Mouse (Mus musculus) cerebellum, adult 9-11 months (tissue): ENCODE data around the gene Ruvbl2.
"Not testable (repeated sequence)": the region's sequence is repeated elsewhere in the genome, so short reads cannot be mapped to it uniquely, and the experiment has no call there.

Experiments used
- DNase-seq: peaks from one replicate; pipeline ENCODE4 v3.0.0; 2022

Ruvbl2 gene

GRCm38 (mm10) chr7:45437521-45438276 is at the start of gene Ruvbl2:
Gene Ruvbl2 (minus strand): TSS chr7:45438096.
- peak; percentile 63 for DNase-seq

DNA sequence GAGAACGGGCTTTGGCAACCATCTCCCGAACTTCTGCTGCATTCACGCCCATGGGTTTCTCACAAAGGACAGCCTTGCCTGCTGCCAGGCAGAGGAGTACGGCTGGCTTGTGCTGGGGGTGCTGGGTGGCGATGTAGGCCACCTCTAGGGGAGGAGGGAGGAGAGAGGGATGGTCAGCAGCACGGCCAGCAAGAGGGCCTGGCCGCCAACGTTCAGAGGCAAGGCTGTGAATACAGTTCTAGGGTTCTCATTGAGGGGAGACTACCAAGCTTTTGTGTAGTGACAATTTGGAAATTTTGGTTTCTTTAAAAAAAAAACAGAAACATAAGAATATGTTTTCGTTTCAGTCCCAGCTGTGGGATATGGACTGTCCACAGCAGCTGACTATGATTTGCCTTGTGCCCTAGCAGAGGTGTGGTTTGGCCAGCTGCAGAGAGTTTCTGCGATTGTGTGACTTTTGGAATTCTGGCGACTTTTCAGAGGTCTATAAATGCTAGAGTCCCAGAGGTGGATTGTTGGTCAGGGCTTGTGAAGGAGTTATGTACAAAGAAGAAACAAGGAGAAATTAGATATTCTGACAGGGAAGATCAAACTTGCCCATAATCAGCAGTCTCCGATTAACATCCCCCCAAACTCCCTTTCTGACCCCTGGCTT is 49.0 kb upstream of the Ruvbl2 start, which contains the start of gene Gm45808:
TSS of gene Gm45808 (minus strand) at position 51 of the 655 bp plus-strand sequence.
- DNase-seq, result no peak

DNA sequence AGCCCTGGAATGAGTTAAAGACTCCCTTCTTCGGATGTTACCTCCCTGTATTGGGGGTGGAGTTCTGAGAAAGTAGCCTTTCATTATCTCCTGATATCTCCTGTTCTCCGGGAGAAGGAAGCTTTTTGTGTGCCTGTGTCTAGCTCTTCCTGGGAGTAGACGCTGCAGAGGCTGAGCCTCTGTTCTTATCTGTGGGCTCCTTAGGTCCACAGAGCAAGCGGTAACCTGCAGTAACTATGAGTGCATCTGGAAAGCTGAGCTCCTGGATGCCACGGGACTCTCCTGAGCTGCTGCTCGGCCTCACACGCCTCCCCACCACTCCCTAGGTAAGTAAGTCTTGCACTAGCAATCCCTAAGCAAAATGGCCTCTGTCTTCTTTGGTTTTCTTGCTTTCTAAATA is 48.3 kb upstream of the Ruvbl2 start:
- no peak for DNase-seq

GRCm38 (mm10) chr7:45484985-45485384 is 47.1 kb upstream of the Ruvbl2 start:
- not testable (repeated sequence) for DNase-seq

DNA sequence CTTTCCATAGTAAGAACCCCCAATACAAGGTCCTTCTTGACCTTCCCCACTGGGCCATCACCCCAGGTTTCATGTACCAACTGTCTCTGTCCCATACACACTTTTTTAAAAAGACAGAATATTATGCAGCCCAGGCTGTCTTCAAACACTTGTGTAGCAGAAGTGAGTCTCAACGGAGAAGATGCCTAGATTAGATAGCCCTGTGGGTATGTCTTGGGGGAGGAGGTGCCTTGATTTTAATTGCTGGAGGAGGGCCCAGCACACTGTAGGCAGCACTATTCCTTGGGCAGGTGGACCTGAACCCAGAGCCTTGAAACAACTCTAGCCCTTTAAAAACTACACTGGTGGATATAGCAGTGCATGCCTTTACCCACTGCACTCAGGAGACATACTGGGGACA is 44.3 kb upstream of the Ruvbl2 start:
- DNase-seq, result no peak

GRCm38 (mm10) chr7:45481374-45481927 is 43.6 kb upstream of the Ruvbl2 start, which contains the start of gene Tulp2:
Gene Tulp2 (plus strand): TSS chr7:45481877.
- DNase-seq, result peak; percentile 79

- not testable (repeated sequence) for DNase-seq
Observed at GRCm38 (mm10) chr7:45480310-45480709, 42.4 kb upstream of the Ruvbl2 start.

DNA sequence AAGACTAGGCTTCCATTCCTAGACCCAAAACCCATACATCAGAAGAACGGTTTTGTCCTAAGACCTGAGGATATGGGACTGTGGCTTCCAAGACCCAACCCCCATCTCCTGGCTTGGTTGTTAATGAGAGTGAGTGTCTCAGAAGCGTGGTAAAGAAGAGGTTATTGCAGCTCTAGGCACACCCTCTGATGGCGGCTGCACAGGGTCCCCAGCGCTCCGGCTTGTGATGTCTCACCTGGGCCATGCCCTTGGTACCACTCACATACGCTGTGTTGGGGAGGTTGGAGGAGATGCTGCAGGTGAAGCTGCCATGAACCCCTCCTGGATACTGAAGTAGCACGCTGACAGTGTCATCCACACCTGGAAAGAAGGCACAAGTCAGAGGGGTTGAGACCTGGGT is 40.9 kb upstream of the Ruvbl2 start:
- no peak for DNase-seq

- peak; percentile 74 for DNase-seq
Observed at GRCm38 (mm10) chr7:45477003-45477402, 39.1 kb upstream of the Ruvbl2 start.

- peak; percentile 25 for DNase-seq
Observed at GRCm38 (mm10) chr7:45476453-45476852, 38.6 kb upstream of the Ruvbl2 start.

DNA sequence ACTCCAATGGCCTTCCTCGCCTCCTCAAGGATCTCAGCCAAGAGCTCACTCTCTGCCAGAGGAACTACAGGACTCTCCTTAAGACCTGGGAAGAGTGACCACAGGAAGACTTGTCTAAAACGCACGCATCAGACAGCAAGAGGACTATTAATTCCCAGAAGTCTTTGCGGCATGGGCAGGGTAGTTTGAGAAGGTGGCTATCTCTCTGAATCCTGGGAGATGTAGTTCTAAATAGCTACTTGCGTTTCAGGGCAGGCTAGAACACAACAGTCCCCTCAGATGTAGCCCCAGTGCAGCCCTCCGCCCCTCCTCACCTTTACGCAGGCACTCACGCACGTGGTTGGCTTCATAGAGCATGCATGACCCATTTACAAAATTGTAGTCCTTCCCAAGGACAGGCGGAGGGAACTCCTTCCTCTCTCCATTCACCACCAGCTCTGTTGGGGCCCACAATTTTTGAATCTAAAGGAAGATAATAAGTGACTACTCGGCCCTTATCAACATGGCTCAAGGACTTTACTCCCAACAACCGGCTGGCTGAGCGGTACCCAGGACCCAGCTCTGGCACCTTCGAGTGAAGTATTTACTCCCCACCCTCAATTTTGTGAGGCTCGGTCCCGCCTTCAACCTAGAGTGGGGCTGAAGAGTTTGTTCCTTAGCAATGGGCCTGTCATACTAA is 37.5 kb upstream of the Ruvbl2 start:
- DNase-seq, result no peak

DNA sequence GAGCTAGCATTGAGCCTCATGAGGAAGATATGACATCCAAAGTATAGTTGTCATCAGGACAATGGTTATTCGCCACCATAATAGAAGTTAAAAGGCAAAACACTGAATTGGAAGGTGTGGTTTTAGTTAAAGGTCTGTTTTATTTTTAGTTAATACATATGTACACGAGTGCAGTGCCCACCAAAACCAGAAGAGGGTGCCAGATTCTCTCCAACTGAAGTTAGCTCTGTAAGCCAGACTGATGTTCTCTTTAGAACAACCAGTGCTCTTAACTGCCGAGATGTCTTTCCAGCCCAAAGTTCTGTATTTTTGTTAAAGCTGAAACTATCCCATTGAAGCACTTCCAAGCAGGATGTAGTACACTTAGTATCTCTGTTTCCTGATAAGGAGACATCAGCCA is 33.0 kb upstream of the Ruvbl2 start:
- no peak for DNase-seq

- no peak for DNase-seq
Observed at GRCm38 (mm10) chr7:45467090-45467670, 29.3 kb upstream of the Ruvbl2 start.

- DNase-seq, result peak; percentile 98
Observed at GRCm38 (mm10) chr7:45466283-45467089, 28.6 kb upstream of the Ruvbl2 start, which contains the start of gene Bax. Gene Bax (minus strand): TSS chr7:45466898.

- no peak for DNase-seq
Observed at GRCm38 (mm10) chr7:45465549-45465948, 27.7 kb upstream of the Ruvbl2 start.

- DNase-seq, result no peak
Observed at GRCm38 (mm10) chr7:45465112-45465511, 27.2 kb upstream of the Ruvbl2 start.

DNA sequence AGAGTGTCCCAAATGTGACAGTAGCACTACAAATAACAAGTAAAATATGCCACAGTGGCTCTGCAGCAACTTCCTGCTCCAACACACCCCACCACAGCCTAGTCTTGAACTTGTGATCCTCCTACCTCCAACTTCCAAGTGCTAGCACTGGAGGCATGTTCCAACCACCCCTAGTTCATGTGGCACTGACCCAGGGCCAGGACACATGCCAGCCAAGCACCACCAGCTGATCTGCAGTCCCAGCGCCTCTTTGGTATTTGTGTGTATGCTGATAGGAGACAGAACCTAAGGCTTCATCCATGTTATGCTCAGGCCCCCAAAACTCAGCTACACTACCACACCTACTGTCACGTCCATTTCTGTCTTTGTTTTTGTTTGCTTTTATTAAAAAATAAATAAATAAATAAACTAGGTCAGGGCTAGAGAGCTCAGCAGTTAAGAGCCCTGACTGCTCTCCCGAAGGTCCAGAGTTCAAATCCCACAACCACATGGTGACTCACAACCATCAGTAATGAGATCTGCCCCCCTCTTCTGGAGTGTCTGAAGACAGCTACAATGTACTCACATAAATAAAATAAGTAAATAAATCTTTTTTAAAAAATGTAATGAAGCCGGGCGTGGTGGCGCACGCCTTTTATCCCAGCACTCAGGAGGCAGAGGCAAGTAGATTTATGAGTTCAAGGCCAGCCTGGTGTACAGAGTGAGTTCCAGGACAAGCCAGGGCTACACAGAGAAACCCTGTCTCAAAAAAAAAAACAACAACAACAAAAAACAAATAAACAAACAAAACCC is 26.3 kb upstream of the Ruvbl2 start:
- no peak for DNase-seq

DNA sequence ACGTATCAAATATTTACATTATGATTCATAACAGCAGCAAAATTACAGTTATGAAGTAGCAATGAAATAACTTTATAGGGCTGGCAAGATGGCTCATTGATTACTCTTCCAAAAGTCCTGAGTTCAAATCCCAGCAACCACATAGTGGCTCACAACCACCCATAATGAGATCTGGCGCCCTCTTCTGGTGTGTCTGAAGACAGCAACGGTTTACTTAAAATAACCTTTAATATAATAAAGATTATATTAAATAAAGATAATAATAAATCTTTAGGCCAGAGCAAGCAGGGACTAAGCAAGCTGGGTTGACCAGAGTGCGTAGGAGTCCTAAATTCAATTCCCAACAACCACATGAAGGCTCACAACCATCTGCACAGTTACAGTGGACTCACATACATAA is 25.0 kb upstream of the Ruvbl2 start:
- DNase-seq, result not testable (repeated sequence)

- no peak for DNase-seq
Observed at GRCm38 (mm10) chr7:45462325-45462724, 24.4 kb upstream of the Ruvbl2 start.

DNA sequence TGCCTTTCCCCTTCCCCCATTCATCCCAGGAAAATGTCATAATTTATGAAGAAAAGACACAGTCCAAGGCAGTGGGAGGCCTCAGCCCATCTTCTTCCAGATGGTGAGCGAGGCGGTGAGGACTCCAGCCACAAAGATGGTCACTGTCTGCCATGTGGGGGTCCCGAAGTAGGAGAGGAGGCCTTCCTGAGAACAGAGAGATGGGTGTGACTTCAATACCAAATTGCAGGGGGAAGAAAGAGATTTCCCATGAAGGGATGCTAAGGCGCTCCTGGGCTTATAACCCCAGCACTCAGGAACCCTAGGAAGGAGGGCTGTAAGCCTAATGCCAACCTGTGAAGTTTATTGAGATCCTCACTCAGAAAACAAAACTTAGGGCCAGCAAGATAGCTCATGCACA is 23.9 kb upstream of the Ruvbl2 start:
- no peak for DNase-seq

GRCm38 (mm10) chr7:45461326-45461725 is 23.4 kb upstream of the Ruvbl2 start:
- no peak for DNase-seq
